Mouse (Mus musculus) heart, embryonic 16.5 days (tissue): ENCODE measurements around the gene Slc12a4. TPM values are rescaled to one million over a fixed set of nuclear protein-coding genes. Genes with fewer than 3 reads are reported as not detected.

Experiments
- ATAC-seq: fragments of 200-750 bp; cut with Nextera tagmentation; replicated peaks from 2 replicates; pipeline ENCODE4 v1.8.0; 2017; ENCODE audit warnings: moderate number of reproducible peaks; ENCODE audit not compliant: insufficient read depth, low FRiP score; ENCODE audit errors: extremely low read depth
- H3K27ac ChIP-seq: fragments of 300-500 bp; sonication (generic); 2 replicates; pipeline ENCODE4 v1.5.1; 2014; ENCODE audit warnings: mild to moderate bottlenecking, low read length, control low read depth, moderate library complexity
- H3K27me3 ChIP-seq: fragments of 300-500 bp; sonication (generic); 2 replicates; pipeline ENCODE4 v1.6.1; 2014; ENCODE audit warnings: low read length, mixed read lengths; ENCODE audit not compliant: control insufficient read depth, insufficient read depth
- H3K36me3 ChIP-seq: fragments of 300-500 bp; sonication (generic); 2 replicates; pipeline ENCODE4 v1.6.1; 2014; ENCODE audit not compliant: control insufficient read depth, insufficient read depth
- H3K4me1 ChIP-seq: fragments of 300-500 bp; sonication (generic); 2 replicates; pipeline ENCODE4 v1.6.1; 2014; ENCODE audit warnings: low read length, mixed read lengths; ENCODE audit not compliant: control insufficient read depth, insufficient read depth
- H3K4me2 ChIP-seq: fragments of 300-500 bp; sonication (generic); 2 replicates; pipeline ENCODE4 v1.6.1; 2014; ENCODE audit warnings: low read depth, mild to moderate bottlenecking, control low read depth, low read length
- H3K4me3 ChIP-seq: fragments of 300-500 bp; sonication (generic); 2 replicates; pipeline ENCODE4 v1.5.1; 2014; ENCODE audit warnings: mild to moderate bottlenecking, control low read depth, low read length
- H3K9ac ChIP-seq: fragments of 300-500 bp; sonication (generic); 2 replicates; pipeline ENCODE4 v1.6.1; 2014; ENCODE audit warnings: low read length, control low read depth
- H3K9me3 ChIP-seq: fragments of 300-500 bp; sonication (generic); replicated peaks from 2 replicates; pipeline ENCODE4 v1.6.1; 2016; ENCODE audit warnings: low read length; ENCODE audit not compliant: control insufficient read depth
- WGBS: fragments of 180-500 bp; shearing (Covaris S2); extraction: QIAGEN DNeasy Blood & Tissue Kit; methylation state at CpG from one replicate; pipeline ENCODE4 v1.1.7; 2014; 5-methylcytosine and 5-hydroxymethylcytosine counted together
- polyA plus RNA-seq: library from polyadenylated mRNA; unstranded; fragments of >200 nt; fragmentation: Nextera tagmentation; extraction: Ambion mirVana; gene quantifications from 2 replicates; pipeline ENCODE4 v1.2.1, GENCODE M21; 2015

Slc12a4 gene
- polyA plus RNA-seq, 1 experiment from 2014 or later = 38.5 TPM

DNA sequence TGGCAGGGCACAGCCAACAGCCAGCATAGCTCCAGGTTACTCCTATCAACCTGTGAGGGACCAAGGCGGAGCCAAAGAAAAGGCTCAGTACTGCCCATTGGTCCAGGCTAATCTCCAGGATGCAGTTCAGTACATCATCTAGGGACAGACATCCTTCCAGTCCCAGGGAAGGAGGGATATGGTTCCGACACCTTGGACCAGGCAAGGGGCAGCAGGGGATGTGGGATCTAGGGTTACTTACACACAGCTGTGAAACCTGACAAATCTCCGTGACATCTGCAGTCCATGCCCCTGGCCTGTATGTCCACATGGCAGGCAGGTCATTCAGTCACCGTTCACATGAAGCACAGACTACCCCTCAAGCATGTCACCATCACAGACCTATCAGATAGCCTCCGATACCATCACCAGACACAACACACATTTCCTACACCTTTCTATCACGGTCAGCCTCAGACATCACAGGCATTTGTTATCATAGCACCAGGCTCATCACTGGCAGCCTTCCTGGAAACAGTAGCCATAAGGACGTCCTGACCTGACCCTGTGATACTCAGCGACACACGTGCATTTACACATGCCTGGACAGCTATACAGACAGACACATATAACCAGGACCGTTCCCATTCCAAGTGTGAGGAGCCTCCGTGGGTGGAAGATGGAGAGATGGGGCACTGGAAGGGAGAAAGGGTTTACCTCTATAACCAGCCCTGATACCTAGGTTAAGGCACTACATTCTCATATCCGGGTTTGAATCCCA, 1.2 kb downstream of the Slc12a4 start:
- 37% methylated on average over 12 of the region's 12 CpGs for WGBS
- Histone ChIP-seq H3K9ac (peak overlapping the region; percentile 96), H3K4me2 (peak overlapping the region; percentile 70), H3K4me3 (peak overlapping the region; percentile 86), H3K27me3 (no peaks in the 10 kb centered on the region), H3K27ac (no peak overlapping the region; the same call in 1 of the 2 replicates), H3K4me1 (peaks cover 48% of the 10 kb centered on the region), H3K9me3 (no peaks in the 10 kb centered on the region), H3K36me3 (peaks cover 6% of the 10 kb centered on the region; the same call in 1 of the 2 replicates)
- no peak for ATAC-seq

DNA sequence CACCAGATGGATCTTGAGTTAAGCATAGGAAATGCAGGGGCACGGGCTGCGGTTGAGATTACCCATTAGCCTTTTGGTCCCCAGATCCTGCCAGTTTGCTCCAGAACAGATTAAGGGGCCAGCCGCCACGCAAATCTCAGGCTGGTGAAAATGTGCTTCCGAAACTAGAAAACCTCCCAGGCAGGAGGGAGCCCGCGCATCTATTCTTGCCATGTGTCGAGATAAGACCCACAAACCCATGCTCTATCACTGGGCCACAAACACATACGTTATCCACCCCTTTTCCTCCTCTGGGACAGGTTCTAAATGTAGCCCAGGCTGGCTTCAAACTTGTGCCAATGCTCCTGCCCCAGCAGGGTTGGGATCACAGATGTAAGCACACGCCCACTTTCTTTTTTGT, 4.4 kb downstream of the Slc12a4 start:
- 69% methylated on average over 10 of the region's 10 CpGs for WGBS
- Histone ChIP-seq H3K4me2 (no peak overlapping the region), H3K36me3 (peaks cover 6% of the 10 kb centered on the region), H3K4me3 (no peak overlapping the region), H3K27ac (no peak overlapping the region), H3K4me1 (peaks cover 46% of the 10 kb centered on the region), H3K9ac (no peak overlapping the region), H3K9me3 (no peaks in the 10 kb centered on the region), H3K27me3 (no peaks in the 10 kb centered on the region)
- ATAC-seq = no peak

DNA sequence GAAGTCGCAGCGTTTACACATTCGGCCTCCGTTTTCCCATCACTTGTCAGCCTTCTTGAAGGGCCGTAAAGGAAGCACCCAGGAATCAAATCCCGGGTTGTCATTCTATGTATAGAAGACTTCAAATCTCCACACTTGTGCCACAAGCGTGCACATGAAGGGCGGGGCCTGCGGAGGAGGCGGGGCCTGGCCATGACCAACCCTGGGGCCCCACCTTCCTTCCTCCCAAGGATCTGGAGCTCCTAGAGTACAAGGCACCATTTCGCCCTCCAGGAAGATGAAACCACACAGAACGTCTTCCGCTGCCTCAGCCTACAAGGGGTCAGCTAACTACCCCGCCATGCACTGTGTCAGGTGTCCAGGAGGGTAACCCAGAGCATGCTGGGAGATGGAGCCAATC, 4.8 kb downstream of the Slc12a4 start:
- Histone ChIP-seq H3K36me3 (peaks cover 6% of the 10 kb centered on the region), H3K4me3 (no peak overlapping the region), H3K4me1 (peaks cover 43% of the 10 kb centered on the region), H3K4me2 (no peak overlapping the region), H3K9me3 (no peaks in the 10 kb centered on the region), H3K27ac (no peak overlapping the region), H3K9ac (no peak overlapping the region), H3K27me3 (no peaks in the 10 kb centered on the region)
- no peak for ATAC-seq
- WGBS = 78% methylated on average over 14 of the region's 14 CpGs

DNA sequence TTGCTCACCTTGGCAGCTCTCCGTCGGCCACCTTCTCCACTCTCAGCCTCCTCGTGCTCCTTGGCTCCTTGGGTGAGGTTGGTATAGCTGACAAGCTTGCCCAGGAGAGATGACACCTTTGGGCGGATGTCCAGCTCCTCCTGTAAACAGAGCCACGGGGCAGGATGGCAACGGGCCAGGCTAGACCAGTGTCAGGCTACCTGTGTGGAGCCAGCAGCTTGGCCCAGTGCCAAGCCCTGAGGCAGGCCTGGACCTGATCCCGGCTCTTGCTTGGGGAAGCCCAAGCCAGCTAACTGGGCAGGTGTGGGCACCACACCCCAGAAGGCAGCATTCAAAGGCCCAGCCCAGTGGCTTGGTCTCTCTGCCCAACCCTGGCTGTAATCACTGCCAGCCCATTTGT, 6.5 kb downstream of the Slc12a4 start:
- Histone ChIP-seq H3K36me3 (peaks cover 14% of the 10 kb centered on the region), H3K4me3 (no peak overlapping the region), H3K27me3 (no peaks in the 10 kb centered on the region), H3K4me2 (no peak overlapping the region), H3K9ac (no peak overlapping the region), H3K4me1 (peaks cover 35% of the 10 kb centered on the region), H3K9me3 (no peaks in the 10 kb centered on the region), H3K27ac (no peak overlapping the region)
- 63% methylated on average over 7 of the region's 7 CpGs for WGBS
- no peak for ATAC-seq

DNA sequence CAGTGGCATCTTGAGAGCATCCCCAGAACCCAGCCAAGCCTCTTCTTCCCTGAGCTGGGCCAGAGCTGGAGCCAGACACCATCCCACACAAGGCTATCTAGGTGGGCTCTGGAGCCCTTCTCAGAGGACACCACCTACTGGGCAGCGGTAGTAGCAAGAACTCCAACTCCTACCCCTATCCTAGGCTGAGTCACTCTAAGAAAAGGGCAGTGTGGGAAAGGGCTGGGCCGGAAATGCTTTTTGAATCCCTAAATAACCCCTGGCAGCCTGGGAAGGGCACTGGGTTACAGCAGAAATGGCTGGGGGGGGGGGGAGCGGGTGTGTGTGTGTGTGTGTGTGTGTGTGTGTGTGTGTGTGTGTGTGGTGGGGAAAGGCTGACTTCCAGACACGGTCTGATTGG, 8.1 kb downstream of the Slc12a4 start:
- peaks cover 23% of the 10 kb centered on the region for H3K4me1 ChIP-seq
- no peaks in the 10 kb centered on the region for H3K27me3 ChIP-seq
- H3K4me3 ChIP-seq = no peak overlapping the region
- no peaks in the 10 kb centered on the region for H3K9me3 ChIP-seq
- H3K4me2 ChIP-seq = no peak overlapping the region
- 38% methylated on average over 3 of the region's 4 CpGs for WGBS
- H3K36me3 ChIP-seq = peaks cover 22% of the 10 kb centered on the region
- no peak overlapping the region for H3K27ac ChIP-seq
- ATAC-seq = 0 out of 2 replicates have a peak, but pooled peaks have one; percentile 11
- no peak overlapping the region for H3K9ac ChIP-seq

DNA sequence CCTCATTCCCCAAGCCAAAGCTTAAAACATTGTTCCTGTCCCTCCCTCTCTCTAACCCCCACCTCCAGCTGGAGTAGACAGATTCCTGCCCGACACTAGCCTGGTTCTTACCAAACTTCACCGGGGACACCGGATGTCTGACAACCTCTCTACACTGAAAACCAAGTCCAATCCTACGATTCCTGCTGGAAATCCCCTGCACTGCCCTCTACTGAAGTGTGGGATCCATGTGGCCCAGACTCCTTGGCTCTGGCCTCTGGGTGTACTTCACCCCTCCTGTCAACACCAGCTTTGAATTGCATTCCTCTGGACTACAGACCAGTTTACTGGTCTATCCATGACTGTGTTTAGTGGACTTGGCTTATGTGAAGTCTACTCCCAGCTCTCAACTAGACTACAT, 9.3 kb downstream of the Slc12a4 start:
- Histone ChIP-seq H3K27ac (0 out of 2 replicates have a peak overlapping the region, but pooled peaks have one; percentile 16), H3K4me3 (no peak overlapping the region), H3K36me3 (peaks cover 29% of the 10 kb centered on the region), H3K9me3 (no peaks in the 10 kb centered on the region), H3K4me2 (no peak overlapping the region), H3K27me3 (no peaks in the 10 kb centered on the region), H3K9ac (no peak overlapping the region), H3K4me1 (peaks cover 17% of the 10 kb centered on the region)
- no peak for ATAC-seq
- WGBS = 39% methylated on average over 4 of the region's 4 CpGs

DNA sequence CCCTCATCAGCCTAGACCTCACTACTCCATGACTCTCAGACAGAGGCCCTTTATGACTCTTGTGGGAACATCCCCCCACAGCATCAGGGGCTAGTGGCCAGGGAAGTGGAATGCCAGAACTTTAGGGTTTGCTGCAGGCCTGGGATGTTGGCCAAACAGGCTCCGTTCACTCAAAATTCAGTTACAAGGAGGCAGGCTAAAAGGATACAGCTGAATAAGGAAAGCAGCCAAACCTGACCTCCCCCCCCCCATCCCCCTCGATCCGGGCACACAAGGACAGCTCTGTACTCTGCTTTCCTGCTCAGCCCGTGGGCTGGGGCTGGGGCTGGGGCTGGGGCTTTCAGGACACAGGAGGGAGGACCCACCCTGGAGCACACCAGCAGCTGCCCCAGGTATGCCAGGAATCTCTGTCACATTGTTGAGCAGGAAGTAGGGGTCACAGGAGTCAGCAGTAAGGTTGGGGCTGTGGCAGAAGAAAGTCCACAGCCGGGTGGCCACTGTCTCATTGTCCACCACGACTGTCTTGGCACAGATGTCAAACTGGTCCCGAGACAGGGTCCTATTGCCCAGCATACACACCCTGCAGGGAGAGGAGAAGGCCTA, 14.7 kb downstream of the Slc12a4 start:
- no peaks in the 10 kb centered on the region for H3K27me3 ChIP-seq
- ATAC-seq = peak; percentile 70
- peaks cover 43% of the 10 kb centered on the region for H3K36me3 ChIP-seq
- H3K4me2 ChIP-seq = no peak overlapping the region
- H3K4me1 ChIP-seq = peaks cover 30% of the 10 kb centered on the region
- H3K9me3 ChIP-seq = no peaks in the 10 kb centered on the region
- H3K27ac ChIP-seq = peak overlapping the region; percentile 68
- 28% methylated on average over 7 of the region's 7 CpGs for WGBS
- no peak overlapping the region for H3K4me3 ChIP-seq
- no peak overlapping the region for H3K9ac ChIP-seq

DNA sequence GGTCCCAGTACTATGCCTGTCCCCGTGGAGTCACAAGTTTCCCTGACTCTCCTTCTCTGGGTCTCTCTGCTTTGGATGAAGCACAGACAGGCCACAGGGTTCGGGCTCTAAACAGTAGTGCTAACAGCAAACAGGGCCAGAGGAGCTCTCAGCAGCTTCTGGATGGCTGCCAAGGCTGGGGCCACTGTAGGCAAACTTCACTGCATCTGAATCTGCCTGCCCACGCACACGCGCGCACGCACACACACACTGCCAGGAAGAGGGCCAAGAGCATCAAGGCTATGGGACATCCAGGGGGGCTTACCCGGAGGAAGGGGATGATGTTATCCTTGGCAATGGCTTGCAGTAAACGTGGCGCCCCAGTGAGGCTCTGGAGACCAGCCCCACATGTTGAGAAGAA, 16.5 kb downstream of the Slc12a4 start:
- no peak overlapping the region for H3K4me2 ChIP-seq
- no peaks in the 10 kb centered on the region for H3K9me3 ChIP-seq
- peaks cover 51% of the 10 kb centered on the region for H3K36me3 ChIP-seq
- H3K27me3 ChIP-seq = no peaks in the 10 kb centered on the region
- ATAC-seq = peak; percentile 71
- H3K27ac ChIP-seq = peak overlapping the region; percentile 53
- WGBS = 12% methylated on average over 10 of the region's 10 CpGs
- H3K4me3 ChIP-seq = no peak overlapping the region
- no peak overlapping the region for H3K9ac ChIP-seq
- peaks cover 30% of the 10 kb centered on the region for H3K4me1 ChIP-seq

DNA sequence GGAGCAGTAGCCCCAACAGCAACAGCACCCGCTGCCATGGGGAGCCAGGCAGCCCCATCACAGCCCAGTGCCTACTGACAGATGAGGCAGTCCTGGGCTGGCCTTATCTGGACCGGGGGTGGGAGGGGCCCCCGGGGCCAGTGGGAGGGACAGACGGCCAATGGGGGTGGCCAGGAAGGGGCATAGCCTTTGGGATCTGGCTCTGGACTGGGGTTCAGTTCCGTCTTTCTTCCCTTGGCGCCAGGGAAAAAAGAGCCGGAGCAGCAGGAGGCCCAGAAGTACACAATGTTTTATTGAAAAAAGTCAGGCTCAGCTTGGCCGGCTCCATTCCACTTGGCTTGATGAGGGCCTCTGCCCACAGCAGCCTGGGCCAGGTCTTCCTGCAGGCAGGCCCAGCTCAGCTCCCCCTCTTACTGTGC, 22.6 kb downstream of the Slc12a4 start, which contains the start of gene Lcat:
Lcat (minus strand) TSS at position 62 of the 419 bp plus-strand sequence.
- Histone ChIP-seq H3K27ac (no peak within 1 kb of the TSS), H3K27me3 (no peaks in the 10 kb centered on the region), H3K4me3 (no peak within 1 kb of the TSS), H3K36me3 (peaks cover 47% of the 10 kb centered on the region), H3K4me2 (no peak within 1 kb of the TSS), H3K9ac (no peak within 1 kb of the TSS), H3K4me1 (peaks cover 4% of the 10 kb centered on the region), H3K9me3 (no peaks in the 10 kb centered on the region)
- no peak for ATAC-seq
- 73% methylated on average over 8 of the region's 8 CpGs for WGBS
